9 mouse cellular contexts compared by ENCODE assay signal in the genomic region with DNA sequence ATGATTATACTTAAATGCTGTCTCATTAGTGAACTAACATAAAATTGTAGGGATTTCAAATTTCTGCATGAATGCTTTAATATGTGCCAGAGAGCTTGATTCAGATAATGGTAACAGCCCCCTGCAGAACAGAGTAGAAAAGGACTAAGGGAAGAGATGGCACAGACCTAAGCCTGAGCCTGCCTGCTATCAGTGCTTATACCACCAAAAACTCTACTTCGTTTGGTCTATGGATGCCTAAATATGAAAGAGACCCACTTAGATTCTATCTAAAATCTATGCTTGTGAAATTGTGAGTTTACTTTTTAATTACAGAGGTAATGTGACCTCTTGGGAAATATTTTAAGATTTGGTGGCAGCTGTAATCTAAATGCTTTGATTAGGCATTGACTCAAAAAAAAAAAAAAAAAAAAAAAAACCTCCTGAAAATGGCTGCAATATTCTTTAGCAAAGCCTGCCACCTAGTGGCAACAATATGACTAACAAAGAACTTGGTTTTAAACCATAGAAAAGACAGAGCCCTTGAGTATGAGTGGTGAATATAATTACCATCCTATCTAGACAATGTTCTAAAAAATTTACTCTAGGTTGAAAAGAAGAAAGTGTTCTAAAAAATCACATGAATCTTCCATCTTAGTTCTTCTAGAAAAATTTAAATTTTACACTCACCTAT.
DNase-seq lines count a peak whose midpoint lies in the region; ATAC-seq and TF ChIP-seq lines count a peak whose summit lies in the region.
"Had no signal": no experiment of that assay in that cellular context is flagged by ENCODE, and none has a peak within 500 bp of the region (broad histone marks: within the 10 kb centered on the region; RNA-seq: fewer than 3 reads in every experiment).

No protein-coding gene starts in this region.

- no peak for DNase-seq in gastrocnemius, adult 2 months
- no peak for DNase-seq in gastrocnemius, postnatal 25 days
- DNase-seq in neural tube, embryonic 10.5 days (ENCODE audit: extremely low spot score, low spot score): no peak
- peak; percentile 37 for DNase-seq in c-Kit-positive CD71-negative TER-119-negative erythroid progenitor cells, embryonic 14.5 days (ENCODE audit: low read depth)
- DNase-seq in heart, postnatal 4 days: peak; percentile 58
- peak; percentile 43 for DNase-seq in lung, postnatal 25 days (ENCODE audit: low spot score)
- no peak for DNase-seq in yolk sac, embryonic 10.5 days (ENCODE audit: low spot score)

- H3K36me3 ChIP-seq in neural tube, embryonic 13.5 days: no peaks in the 10 kb centered on the region
- H3K36me3 ChIP-seq: heart, embryonic 13.5 days had no signal

- intact Hi-C loops in gastrocnemius, adult 2 months (cut with DNase I): loop anchor here (5.0 kb wide), 1 partner anchor 1411 kb away; no protein-coding TSS in a partner anchor

- WGBS in neural tube, embryonic 13.5 days: 89% methylated on average over 1 of the region's 1 CpGs

- TF ChIP-seq CTCF in gastrocnemius, adult 2 months (IDR thresholded peaks at IDR 0.05): peak; percentile 68

- H3K4me1 ChIP-seq in neural tube, embryonic 13.5 days (replicated peaks): no peaks in the 10 kb centered on the region
- H3K4me1 ChIP-seq: heart, embryonic 13.5 days had no signal

- no peaks in the 10 kb centered on the region for H3K27me3 ChIP-seq in neural tube, embryonic 13.5 days
- H3K27me3 ChIP-seq: heart, embryonic 13.5 days had no signal

- ATAC-seq in neural tube, embryonic 13.5 days (ENCODE audit: low read depth): peak; percentile 47; the same call in 1 of the 2 replicates

- no peak overlapping the region for H3K4me2 ChIP-seq in neural tube, embryonic 13.5 days
- H3K4me2 ChIP-seq: heart, embryonic 13.5 days had no signal

- no peak overlapping the region for H3K4me3 ChIP-seq in gastrocnemius, adult 2 months
- no peak overlapping the region for H3K4me3 ChIP-seq in neural tube, embryonic 13.5 days
- H3K4me3 ChIP-seq: heart, embryonic 13.5 days had no signal

- H3K27ac ChIP-seq in gastrocnemius, adult 2 months: no peak overlapping the region
- no peak overlapping the region for H3K27ac ChIP-seq in neural tube, embryonic 13.5 days (replicated peaks)
- H3K27ac ChIP-seq: heart, embryonic 13.5 days had no signal

- H3K9me3 ChIP-seq in neural tube, embryonic 13.5 days: no peaks in the 10 kb centered on the region
- H3K9me3 ChIP-seq: heart, embryonic 13.5 days had no signal

- no peak overlapping the region for H3K9ac ChIP-seq in neural tube, embryonic 13.5 days
- H3K9ac ChIP-seq: heart, embryonic 13.5 days had no signal

Comparison
In these comparisons a context has a peak if more than half of its experiments do, and no peak if none do; other contexts are left out.
1. DNase-seq: peak in c-Kit-positive CD71-negative TER-119-negative erythroid progenitor cells, embryonic 14.5 days (single experiment), heart, postnatal 4 days (single experiment) and lung, postnatal 25 days (single experiment); none in gastrocnemius, adult 2 months (single experiment), gastrocnemius, postnatal 25 days (single experiment), neural tube, embryonic 10.5 days (single experiment) and yolk sac, embryonic 10.5 days (single experiment).